Mouse (Mus musculus) urinary bladder, postnatal 4 days (tissue): Measurements from ENCODE around the gene Efcab3.

Experiments used
- DNase-seq, 2 experiments: peaks; one replicate each; pipeline ENCODE4 v3.0.0; 2021 to 2022; ENCODE audit warnings: low spot score in 2 of 2

Efcab3 gene

DNA sequence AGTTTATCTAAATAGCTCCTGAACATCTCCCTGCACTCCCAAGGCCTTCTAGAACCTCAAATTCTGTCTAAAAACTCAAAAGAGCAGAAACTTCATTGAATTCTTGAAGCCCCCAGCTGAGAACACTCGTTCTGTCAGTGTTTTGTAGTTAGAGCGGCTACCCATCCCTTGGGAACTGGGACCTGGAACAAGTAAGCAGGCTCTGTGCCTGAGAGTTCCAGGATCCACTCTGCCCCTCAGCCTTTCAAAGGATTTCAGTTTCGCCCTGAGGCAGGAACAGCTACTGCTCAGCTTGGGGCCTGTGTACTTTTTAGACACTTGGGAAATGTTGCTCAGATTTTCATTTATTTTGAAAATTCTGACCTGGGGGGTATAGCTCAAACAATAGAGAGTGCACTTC is 83.2 kb downstream of the Efcab3 start, which contains the start of gene Gm10842:
Gene Gm10842 (plus strand): TSS at position 301 of the 400 bp plus-strand sequence.
- DNase-seq: no peak

DNA sequence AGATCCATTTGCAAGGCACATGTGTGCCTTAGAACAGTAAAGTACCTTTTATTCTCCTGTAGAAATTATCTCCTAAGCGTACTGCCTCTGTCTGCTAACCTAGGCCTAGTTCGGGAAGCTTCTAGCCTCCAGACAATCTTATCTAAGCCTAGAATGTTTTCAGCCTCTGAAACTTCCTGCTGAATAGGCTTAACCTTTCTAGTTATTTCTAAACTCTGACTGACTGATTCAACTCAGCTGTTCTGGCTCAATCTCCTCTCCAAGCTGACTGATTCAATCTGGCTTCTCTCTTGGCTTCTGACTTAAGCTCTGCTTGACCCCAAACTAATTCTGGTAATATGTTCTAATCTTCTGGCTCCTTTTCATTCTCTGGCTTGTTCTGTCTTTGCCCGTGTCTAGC is 86.0 kb downstream of the Efcab3 start:
- DNase-seq: no peak

DNA sequence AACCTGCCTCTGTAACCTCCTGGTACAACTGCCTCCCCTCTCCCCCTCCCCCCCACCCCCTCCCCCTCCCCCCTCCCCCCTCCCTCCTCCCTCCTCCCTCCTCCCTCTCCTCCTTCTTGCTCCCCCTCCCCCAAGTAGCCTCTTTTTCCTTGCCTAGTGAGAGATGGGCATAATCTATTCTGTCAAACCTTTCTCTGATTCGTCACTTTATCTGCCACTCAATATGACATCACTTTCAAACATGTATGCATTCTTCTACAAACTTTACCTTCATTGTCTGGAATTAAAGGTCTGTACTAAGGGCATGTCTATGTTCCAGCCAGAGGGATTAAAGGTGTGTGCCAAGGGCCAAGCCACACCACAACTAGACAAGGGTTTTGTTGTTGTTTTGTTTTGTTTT is 86.4 kb downstream of the Efcab3 start:
- no peak for DNase-seq

DNA sequence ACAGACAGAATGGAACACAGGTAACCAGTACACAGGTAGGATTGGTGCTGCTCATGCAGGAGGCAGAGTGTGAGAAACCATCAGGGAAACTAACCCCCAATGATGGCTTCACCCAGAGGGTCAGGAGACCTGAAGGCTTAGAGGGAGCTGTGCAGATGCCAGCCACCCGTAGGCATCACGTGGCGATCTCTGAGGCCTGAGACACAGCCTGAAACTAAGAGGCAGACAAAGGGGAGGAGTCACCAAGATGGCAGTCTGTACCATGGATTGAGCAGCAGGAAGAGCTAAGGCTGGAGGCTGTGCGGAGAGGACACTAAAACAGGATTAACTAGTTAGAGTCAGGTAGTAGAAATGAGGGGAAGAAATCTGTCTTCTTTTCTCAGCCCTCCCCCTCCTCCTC is 87.3 kb downstream of the Efcab3 start:
- DNase-seq: no peak

DNA sequence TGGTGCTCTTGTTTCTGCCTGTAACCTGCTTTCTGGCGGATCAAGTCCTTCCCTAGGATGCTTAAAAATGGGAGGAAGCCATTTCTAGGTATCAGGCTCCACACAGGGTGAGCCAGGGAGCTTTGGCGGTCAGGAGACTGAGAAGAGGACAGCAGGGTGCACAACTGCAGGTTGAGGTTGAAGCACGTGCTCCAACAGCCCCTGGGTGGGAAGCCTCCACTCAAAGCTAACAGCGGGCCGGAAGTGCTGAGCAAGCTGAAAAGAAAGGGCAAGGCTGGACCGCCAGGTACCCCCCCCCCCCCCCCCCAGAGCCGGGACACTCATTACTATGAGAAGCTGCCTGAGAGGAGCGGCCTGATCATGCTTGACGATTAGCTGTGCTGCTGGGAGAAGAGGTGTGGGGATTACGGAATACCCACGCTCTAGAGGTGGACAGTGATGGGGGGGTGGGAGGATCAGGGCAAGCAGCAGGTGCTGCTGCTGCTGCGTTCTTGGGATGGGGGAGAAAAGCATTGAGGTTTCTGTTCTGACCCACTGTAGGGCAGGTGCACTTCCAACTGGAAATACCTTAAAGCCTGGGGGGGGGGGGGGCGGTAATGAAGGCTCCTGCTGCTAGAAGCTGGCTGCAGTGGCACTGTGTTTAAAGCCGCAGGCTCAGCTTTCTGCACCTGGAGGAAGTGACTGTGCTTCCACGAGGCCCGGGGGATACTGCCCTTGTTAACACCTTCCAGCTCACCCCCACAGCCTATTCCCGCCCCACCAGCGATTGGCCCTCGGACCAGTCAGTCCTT is 88.0 kb downstream of the Efcab3 start:
- DNase-seq: no peak

- no peak for DNase-seq
Measured at GRCm38 (mm10) chr11:105152017-105152300, 88.6 kb downstream of the Efcab3 start.

- DNase-seq: no peak
Measured at GRCm38 (mm10) chr11:105152357-105152899, 89.0 kb downstream of the Efcab3 start.

GRCm38 (mm10) chr11:105153068-105153833 is 89.9 kb downstream of the Efcab3 start:
- peak in 1 of 2 experiments; percentile 26 for DNase-seq

DNA sequence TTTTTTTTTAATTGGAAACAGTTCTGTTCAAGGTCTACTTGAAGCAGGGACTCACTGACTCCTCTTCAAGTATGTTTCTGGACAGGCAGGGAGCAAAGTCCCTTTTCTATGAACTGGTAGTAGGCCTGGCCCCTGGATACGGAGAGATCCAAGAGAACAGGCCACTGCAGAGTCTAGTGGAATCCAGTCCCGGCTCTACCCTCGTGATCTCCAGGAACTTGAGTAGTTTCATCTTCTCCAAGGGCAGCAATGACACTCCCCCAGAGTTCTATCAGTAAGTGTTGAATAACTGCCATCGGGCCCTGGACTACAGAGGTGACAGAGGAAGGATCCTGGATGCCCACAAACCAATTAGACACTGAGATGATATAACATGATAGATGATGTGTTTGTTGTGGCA is 92.5 kb downstream of the Efcab3 start:
- no peak for DNase-seq

DNA sequence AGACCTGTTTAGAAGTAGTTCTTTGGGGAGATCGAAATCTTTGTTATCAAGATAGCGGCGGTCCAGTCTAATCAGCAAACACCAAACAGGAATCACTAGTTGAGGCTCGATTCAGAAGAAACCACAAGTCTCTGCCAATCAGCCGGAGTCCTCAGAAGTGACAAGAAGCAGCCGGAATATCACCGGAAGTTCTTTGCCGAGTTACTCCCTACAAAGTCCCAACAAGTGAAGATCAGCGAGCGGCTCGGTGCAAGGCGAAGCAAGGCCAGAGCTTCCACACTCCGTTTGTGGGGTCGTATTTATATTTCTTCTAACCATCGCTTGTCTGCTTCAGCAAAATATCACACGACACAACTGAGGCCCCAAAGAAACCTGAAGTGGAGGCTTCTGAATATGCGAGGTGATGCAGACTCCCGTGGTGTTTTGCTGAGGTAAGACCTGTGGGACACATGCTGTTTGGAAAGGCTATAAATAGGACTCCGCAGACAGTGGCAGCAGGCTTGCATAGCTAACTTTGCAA is 93.4 kb downstream of the Efcab3 start:
- no peak for DNase-seq

- no peak for DNase-seq
Measured at GRCm38 (mm10) chr11:105158047-105158446, 94.7 kb downstream of the Efcab3 start.

GRCm38 (mm10) chr11:105159673-105160360 is 96.4 kb downstream of the Efcab3 start:
- DNase-seq: no peak

DNA sequence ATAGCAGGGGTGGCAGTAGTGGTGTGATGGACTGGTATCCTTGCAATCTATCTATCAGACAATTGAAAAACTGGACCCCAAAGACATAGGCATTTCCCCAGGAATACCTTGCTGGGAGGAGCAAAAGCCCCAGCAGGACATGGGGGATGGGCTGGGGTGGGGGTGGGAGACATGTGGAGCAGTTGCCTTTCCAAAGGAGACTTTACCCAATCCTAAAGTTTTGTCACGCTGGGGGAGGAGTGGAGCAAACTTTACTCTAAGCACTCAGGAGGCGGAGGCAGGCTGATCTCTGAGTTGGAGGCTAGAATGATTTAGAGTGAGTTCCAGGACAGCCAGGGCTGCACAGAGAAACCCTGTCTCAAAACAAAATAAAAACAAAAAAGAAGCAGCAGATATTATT is 98.0 kb downstream of the Efcab3 start:
- DNase-seq: no peak

DNA sequence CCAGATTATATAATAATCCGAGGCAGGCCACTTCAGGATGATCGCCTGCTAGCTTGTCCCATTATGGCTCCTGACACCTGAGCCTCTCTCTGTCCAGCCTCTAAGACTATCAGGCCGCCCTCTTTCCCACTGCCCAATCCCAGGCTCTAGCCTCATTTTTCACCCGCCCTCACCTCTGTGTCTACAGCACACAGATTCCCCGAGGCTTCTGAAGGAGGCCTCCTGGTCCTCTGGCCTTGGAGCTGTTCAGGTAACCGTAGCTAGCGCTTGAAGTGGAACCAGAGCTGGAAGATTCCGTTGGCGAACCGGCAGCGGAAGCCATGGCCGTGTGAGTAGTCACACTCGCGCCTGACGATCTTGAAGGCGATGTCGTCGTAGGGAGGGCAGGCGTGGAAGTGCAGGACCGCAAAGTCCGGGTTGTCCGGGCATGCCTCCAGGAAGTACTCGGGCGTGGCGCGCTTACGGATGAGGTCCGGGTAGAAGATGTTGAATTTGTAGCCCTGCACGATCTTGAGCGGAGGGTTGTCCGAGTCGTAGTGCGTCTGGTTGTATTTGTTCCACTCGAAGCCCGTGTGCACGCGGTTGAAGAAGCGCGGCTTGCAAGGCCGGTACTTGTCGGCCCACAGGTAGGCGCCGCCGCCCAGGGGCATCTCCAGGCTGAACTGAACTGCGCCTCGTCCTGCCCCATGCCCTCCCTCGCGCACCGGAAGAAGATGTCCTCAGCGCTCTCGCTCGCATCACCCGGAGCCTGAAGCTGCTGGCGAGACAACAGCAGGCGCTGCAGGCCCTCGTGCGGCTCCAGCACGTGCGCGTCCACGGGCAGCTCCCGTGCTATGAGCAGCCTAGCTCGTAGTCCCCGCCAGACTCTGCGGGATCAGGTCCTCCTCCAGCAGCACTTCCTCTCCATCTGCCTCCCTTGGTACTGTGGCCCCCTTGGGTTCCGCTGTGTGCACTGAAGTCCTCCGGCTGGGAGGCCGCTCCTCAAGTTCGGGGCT is 101.4 kb downstream of the Efcab3 start:
- DNase-seq: no peak

GRCm38 (mm10) chr11:105166780-105167179 is 103.4 kb downstream of the Efcab3 start:
- DNase-seq: no peak
